Mouse (Mus musculus): ENCODE measurements around the gene Acp1.

DNA sequence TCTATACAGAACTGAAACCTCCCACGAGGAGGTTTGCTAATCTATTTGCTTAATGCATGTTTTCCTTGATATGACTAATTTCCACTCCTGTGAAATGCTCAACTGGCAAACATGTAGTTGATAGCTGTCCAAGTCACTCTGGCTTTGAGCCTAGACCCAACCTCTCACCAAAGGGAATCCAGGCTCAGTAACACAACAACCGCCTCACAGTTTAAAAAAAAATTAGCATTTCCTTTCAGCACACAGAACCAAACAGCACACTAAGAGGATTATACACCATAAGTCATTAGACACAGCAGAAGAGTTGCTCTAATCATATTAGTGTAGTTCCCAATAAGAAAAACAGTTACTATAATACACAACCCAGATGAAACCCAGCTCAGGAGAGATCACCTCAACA is 60.5 kb downstream of the Acp1 start:
- TF ChIP-seq CTCF (IDR thresholded peaks at IDR 0.05; ENCODE audit: extremely low read depth, insufficient read depth, insufficient read length, insufficient replicate concordance) = no peak
- no peak for TF ChIP-seq POLR2A (IDR thresholded peaks at IDR 0.05; ENCODE audit: low read depth, low read length)
